Mouse (Mus musculus) bone marrow macrophage, adult 2 months (primary cell): ENCODE data around the gene Gstp1.

ENCODE experiments used
- CTCF ChIP-seq: IDR thresholded peaks from 2 replicates; pipeline ENCODE4 v1.5.1; 2012; ENCODE audit warnings: low read depth, mild to moderate bottlenecking, low read length, moderate library complexity
- POLR2A ChIP-seq: IDR thresholded peaks from 2 replicates; pipeline ENCODE4 v1.6.1; 2012; ENCODE audit warnings: mild to moderate bottlenecking, low read depth, low read length, borderline replicate concordance

DNA sequence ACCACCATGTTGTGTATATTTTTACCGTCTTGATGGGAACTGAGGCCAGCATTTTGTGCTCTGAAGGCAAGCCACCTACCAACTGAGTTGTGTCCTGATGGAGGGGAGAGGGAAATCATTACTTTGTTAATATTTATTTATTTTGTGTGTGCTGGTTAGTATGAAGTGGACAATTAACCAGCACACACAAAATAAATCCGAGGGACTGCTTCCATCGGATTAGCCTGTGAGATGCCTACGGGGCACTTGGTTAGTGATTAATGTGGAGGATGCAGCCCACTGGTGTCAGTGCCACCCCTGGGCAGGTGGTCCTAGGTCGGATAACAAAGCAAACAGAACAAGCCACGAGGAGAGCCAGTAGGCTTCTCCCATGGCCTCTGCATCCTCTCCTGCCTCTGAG is 42.9 kb downstream of the Gstp1 start:
- TF ChIP-seq POLR2A = no peak
- no peak for TF ChIP-seq CTCF
